Mouse (Mus musculus) limb, embryonic 10.5 days (tissue): ENCODE data around the gene Zfp266. TPM values are rescaled to one million over a fixed set of nuclear protein-coding genes. Genes with fewer than 3 reads are reported as not detected.
"Not testable (repeated sequence)": the region's sequence is repeated elsewhere in the genome, so short reads cannot be mapped to it uniquely, and the experiment has no call there.

Experiments used
- DNase-seq: peaks from one replicate; pipeline ENCODE4 v3.0.0-alpha.2; 2017; ENCODE audit warnings: low spot score
- H3K27ac ChIP-seq: fragments of 300-500 bp; sonication (generic); 2 replicates; pipeline ENCODE4 v1.5.1; 2016; ENCODE audit warnings: mild to moderate bottlenecking
- H3K27me3 ChIP-seq: fragments of 300-500 bp; sonication (generic); 2 replicates; pipeline ENCODE4 v1.6.1; 2016; ENCODE audit warnings: low read depth, mild to moderate bottlenecking; ENCODE audit not compliant: poor library complexity, severe bottlenecking
- H3K36me3 ChIP-seq: fragments of 300-500 bp; sonication (generic); 2 replicates; pipeline ENCODE4 v1.6.1; 2016; ENCODE audit warnings: mild to moderate bottlenecking, moderate library complexity
- H3K4me1 ChIP-seq: fragments of 300-500 bp; sonication (generic); 2 replicates; pipeline ENCODE4 v1.6.1; 2016
- H3K4me3 ChIP-seq: fragments of 300-500 bp; sonication (generic); 2 replicates; pipeline ENCODE4 v1.5.1; 2016; ENCODE audit warnings: mild to moderate bottlenecking, moderate library complexity
- H3K9me3 ChIP-seq: fragments of 300-500 bp; sonication (generic); replicated peaks from 2 replicates; pipeline ENCODE4 v1.6.1; 2016; ENCODE audit warnings: mild to moderate bottlenecking
- WGBS: fragments of 180-500 bp; shearing (Covaris S2); methylation state at CpG from one replicate; pipeline ENCODE4 v1.1.7; 2016; 5-methylcytosine and 5-hydroxymethylcytosine counted together
- polyA plus RNA-seq: library from polyadenylated mRNA; unstranded; fragments of >200 nt; fragmentation: Nextera tagmentation; extraction: Ambion mirVana; gene quantifications from 2 replicates; pipeline ENCODE4 v1.2.1, GENCODE M21; 2016

Zfp266 gene
- 128 and 162 TPM in 2 replicates for polyA plus RNA-seq

- WGBS, result under 1% methylated on average over 46 of the region's 46 CpGs
- H3K9me3 ChIP-seq, result no peaks in the 10 kb centered on the region
- DNase-seq, result peak; percentile 95
Measured at GRCm38 (mm10) chr9:20521306-20521957, at the start of gene Zfp266. Gene Zfp266, minus strand, starts transcription at chr9:20521417.

GRCm38 (mm10) chr9:20565326-20566030 lies 44.3 kb upstream of the Zfp266 start:
- not testable (repeated sequence) for H3K27me3 ChIP-seq, H3K36me3 ChIP-seq, DNase-seq, H3K9me3 ChIP-seq, H3K27ac ChIP-seq, H3K4me1 ChIP-seq, H3K4me3 ChIP-seq
- WGBS, result 67% methylated on average over 3 of the region's 3 CpGs

More at GRCm38 (mm10) chr9:20521306-20521957, at the start of gene Zfp266:
- peaks cover 30% of the 10 kb centered on the region for H3K36me3 ChIP-seq
- no peaks in the 10 kb centered on the region for H3K27me3 ChIP-seq
- peak within 1 kb of the TSS; percentile 95 for H3K4me3 ChIP-seq
- H3K27ac ChIP-seq, result peak within 1 kb of the TSS; percentile 99
- peaks cover 18% of the 10 kb centered on the region for H3K4me1 ChIP-seq

DNA sequence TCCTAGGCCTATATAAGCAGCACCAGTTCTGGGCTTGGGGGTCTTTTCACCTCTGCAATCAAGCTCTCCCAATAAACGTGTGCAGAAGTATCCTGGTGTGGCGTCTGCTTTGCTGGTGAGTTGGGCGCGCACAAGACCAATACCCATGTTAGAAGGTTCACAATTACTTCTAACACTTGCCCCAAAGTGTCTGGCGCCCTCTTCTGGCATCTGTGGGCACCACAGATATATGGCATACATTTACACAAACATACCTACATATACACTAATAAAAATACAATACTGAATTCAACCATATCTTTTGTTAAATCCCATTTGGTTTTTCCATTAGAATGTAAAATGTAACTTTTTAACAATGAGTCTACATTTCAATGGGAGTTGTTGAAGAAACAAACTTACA lies 41.0 kb upstream of the Zfp266 start:
- no peak for DNase-seq
- Histone ChIP-seq H3K9me3 (no peaks in the 10 kb centered on the region), H3K27me3 (no peaks in the 10 kb centered on the region), H3K4me3 (no peak overlapping the region), H3K4me1 (no peaks in the 10 kb centered on the region), H3K36me3 (no peaks in the 10 kb centered on the region), H3K27ac (no peak overlapping the region)
- 84% methylated on average over 5 of the region's 5 CpGs for WGBS

- H3K27me3 ChIP-seq, result no peaks in the 10 kb centered on the region
- no peak overlapping the region for H3K27ac ChIP-seq
- H3K4me1 ChIP-seq, result no peaks in the 10 kb centered on the region
- no peak overlapping the region for H3K4me3 ChIP-seq
- no peaks in the 10 kb centered on the region for H3K36me3 ChIP-seq
- no peak for DNase-seq
- 69% methylated on average over 1 of the region's 1 CpGs for WGBS
- no peaks in the 10 kb centered on the region for H3K9me3 ChIP-seq
Measured at GRCm38 (mm10) chr9:20552698-20553097, 31.5 kb upstream of the Zfp266 start.

- no peak for DNase-seq
- H3K4me3 ChIP-seq, result no peak overlapping the region
- no peaks in the 10 kb centered on the region for H3K27me3 ChIP-seq
- no peak overlapping the region for H3K27ac ChIP-seq
- H3K4me1 ChIP-seq, result no peaks in the 10 kb centered on the region
- H3K36me3 ChIP-seq, result no peaks in the 10 kb centered on the region
- H3K9me3 ChIP-seq, result no peaks in the 10 kb centered on the region
- WGBS, result 60% methylated on average over 5 of the region's 5 CpGs
Measured at GRCm38 (mm10) chr9:20551781-20552275, 30.6 kb upstream of the Zfp266 start.

- 23% methylated on average over 8 of the region's 8 CpGs for whole genome bisulfite sequencing
- DNase-seq, result no peak
- H3K27me3 ChIP-seq, result no peaks in the 10 kb centered on the region
Measured at GRCm38 (mm10) chr9:20545151-20545550, 23.9 kb upstream of the Zfp266 start.

DNA sequence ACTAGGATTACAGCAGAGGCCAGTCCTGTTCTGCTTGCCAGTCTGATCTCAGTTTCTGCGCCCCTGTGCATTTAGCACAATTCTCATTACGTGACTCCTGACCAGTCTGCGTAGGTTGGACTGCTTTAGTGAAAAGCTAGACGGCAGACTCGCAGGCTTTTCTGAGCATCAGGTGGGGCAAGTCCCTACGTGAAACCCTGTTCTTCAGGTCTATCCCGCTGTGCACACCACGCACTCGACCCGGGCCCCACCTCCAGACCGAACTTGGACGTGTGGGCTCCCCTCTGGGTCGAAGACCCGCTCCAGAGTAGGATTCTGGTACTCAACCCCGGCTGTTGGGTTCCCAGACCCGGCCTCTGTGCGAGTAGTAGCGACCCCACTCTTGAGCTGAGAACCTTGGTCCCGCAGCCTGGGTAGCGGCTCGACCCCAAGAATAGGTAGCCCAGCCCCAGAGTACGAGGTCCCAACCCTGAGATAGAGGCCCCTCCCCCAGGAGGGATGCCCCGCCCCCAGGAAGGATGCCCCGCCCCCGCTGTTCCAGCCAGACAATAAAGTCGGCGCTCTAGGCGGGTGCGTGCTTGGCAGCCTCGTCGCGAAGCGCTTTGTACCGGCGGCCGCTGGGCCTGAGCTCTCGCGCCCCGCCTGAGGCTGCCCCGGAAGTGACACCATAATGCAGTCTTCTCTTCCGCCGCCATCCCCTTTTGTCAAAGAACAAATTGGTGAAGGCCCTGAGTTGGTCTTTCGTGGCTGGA lies 23.0 kb upstream of the Zfp266 start:
- WGBS, result 2% methylated on average over 43 of the region's 43 CpGs
- H3K36me3 ChIP-seq, result no peaks in the 10 kb centered on the region
- DNase-seq, result peak; percentile 95
- no peaks in the 10 kb centered on the region for H3K9me3 ChIP-seq
- H3K27me3 ChIP-seq, result 0 out of 2 replicates have a peak, but pooled peaks cover 1% of the 10 kb centered on the region
- H3K27ac ChIP-seq, result peak overlapping the region; percentile 93
- peaks cover 17% of the 10 kb centered on the region for H3K4me1 ChIP-seq
- peak overlapping the region; percentile 58 for H3K4me3 ChIP-seq

More at GRCm38 (mm10) chr9:20545151-20545550, 23.9 kb upstream of the Zfp266 start:
- Histone ChIP-seq H3K9me3 (no peaks in the 10 kb centered on the region), H3K4me1 (peaks cover 17% of the 10 kb centered on the region), H3K27ac (peak overlapping the region; percentile 93), H3K36me3 (no peaks in the 10 kb centered on the region), H3K4me3 (peak overlapping the region; percentile 58)

DNA sequence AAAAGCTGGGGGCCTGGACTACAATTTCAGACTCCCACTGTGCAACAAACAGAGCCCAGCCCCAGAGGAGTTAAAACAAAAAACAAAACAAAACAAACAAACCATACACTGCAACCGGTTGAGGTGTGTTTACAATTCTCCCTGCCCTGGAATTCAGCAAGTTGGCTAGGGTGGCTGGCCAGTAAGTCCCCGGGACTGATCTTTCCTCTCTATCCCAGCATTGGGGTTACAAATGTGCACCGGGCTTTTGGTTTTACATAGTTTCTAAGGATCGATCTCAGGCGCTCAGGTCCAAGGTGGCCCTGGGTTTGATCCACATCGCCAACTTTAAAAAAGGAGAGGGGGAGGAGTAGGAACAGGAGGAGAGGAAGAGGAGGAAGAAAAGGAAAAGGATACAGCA lies 22.3 kb upstream of the Zfp266 start:
- Histone ChIP-seq H3K36me3 (no peaks in the 10 kb centered on the region), H3K4me1 (peaks cover 17% of the 10 kb centered on the region), H3K27ac (peak overlapping the region; percentile 93; the same call in 1 of the 2 replicates), H3K9me3 (no peaks in the 10 kb centered on the region), H3K4me3 (no peak overlapping the region), H3K27me3 (0 out of 2 replicates have a peak, but pooled peaks cover 4% of the 10 kb centered on the region)
- 29% methylated on average over 6 of the region's 6 CpGs for WGBS
- DNase-seq, result no peak

GRCm38 (mm10) chr9:20536598-20536997 lies 15.4 kb upstream of the Zfp266 start:
- no peaks in the 10 kb centered on the region for H3K4me1 ChIP-seq

DNA sequence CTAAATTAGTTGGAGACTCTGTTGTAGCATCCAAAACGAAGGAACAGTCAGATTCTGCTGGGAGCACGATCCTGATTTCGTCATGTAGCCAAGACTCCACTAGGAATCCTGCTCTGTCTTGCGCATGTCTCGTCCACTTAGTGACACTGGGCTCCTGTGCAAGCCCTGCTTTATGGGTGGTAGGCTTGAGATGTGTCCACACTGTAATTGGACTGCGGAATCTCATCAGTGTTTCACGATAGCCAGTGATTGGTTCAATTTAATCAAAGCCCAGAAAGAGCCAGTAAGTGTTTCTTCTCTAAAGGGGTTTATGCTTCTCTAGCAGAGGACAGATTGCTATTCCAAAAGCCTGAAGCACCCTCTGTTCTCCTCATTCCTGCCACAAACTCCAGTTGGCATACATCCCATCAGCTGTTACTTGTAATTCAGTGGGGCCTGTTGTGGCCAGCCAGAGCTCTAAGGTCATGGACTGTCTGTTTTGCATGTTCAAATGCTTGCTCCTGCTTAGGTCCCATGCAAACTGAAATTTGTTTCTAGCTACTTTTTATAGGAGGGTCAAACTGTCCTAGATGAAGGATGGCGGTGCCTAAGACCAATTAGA lies 13.2 kb upstream of the Zfp266 start:
- H3K4me3 ChIP-seq, result no peak overlapping the region
- no peaks in the 10 kb centered on the region for H3K4me1 ChIP-seq
- H3K27me3 ChIP-seq, result 0 out of 2 replicates have a peak, but pooled peaks cover 4% of the 10 kb centered on the region
- H3K36me3 ChIP-seq, result no peaks in the 10 kb centered on the region
- H3K27ac ChIP-seq, result no peak overlapping the region
- H3K9me3 ChIP-seq, result no peaks in the 10 kb centered on the region
- DNase-seq, result no peak
- 79% methylated on average over 8 of the region's 8 CpGs for WGBS

More at GRCm38 (mm10) chr9:20536598-20536997, 15.4 kb upstream of the Zfp266 start:
- H3K27me3 ChIP-seq, result 0 out of 2 replicates have a peak, but pooled peaks cover 4% of the 10 kb centered on the region
- WGBS, result 86% methylated on average over 2 of the region's 2 CpGs
- no peaks in the 10 kb centered on the region for H3K9me3 ChIP-seq
- H3K27ac ChIP-seq, result no peak overlapping the region
- no peak for DNase-seq
- H3K4me3 ChIP-seq, result no peak overlapping the region
- H3K36me3 ChIP-seq, result no peaks in the 10 kb centered on the region

DNA sequence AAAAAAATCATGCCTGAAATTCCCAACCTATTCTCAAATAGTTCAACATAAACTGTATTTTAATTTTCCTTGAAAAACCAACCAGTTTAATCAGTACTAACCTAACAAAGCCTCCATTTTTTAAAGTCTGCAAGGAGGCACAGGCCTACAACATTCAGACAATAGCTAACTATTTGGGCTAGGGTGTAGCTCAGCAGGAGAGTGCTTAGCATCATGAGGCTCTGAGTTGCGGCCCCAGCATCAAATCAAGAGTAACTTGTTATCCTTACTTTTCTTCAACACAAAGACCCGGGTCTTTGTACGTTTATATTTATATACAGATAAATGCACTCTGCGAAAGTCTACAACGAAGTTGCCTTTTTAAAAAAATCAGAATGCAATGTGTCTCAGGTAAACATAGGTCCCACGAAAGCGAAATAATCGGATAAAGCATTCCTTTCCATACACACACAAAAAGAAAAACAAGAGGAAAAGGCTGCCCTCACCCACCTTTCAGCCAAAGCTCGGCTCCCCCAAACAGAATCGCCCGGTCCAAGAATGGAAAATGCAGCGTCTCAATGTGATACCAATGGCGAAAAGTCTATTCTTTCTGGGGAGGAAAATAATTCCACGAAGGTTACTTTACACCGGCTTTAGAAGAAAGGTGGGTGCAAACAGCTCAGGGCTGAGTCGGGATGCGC lies 546 bp downstream of the Zfp266 start:
- no peaks in the 10 kb centered on the region for H3K27me3 ChIP-seq
- peaks cover 38% of the 10 kb centered on the region for H3K36me3 ChIP-seq
- WGBS, result under 1% methylated on average over 17 of the region's 17 CpGs
- DNase-seq, result no peak
- H3K27ac ChIP-seq, result peak overlapping the region; percentile 99
- no peaks in the 10 kb centered on the region for H3K9me3 ChIP-seq
- H3K4me1 ChIP-seq, result peaks cover 18% of the 10 kb centered on the region
- peak overlapping the region; percentile 95 for H3K4me3 ChIP-seq

DNA sequence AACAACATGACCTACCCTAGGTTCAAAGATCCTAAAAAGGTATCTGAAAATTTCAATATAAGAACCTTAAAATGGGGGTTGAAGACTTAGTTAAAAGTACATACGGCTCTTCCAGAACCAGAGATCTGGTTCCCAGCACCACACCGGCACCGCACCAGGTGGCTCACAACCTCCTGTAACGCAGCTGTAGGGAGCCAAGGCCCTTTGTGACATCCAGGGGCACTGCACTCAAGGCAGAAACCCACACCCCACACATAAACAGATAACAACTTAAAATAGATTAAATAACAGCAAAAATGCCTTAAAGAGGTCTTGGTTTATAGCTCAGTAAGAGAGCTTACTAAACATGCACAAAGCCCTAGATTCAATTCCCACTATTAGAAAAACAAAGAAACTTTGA lies 1.3 kb downstream of the Zfp266 start:
- Histone ChIP-seq H3K4me3 (peak overlapping the region; percentile 95), H3K27me3 (no peaks in the 10 kb centered on the region), H3K4me1 (peaks cover 18% of the 10 kb centered on the region), H3K27ac (peak overlapping the region; percentile 99), H3K9me3 (no peaks in the 10 kb centered on the region), H3K36me3 (peaks cover 45% of the 10 kb centered on the region)
- 26% methylated on average over 4 of the region's 4 CpGs for WGBS
- peak; percentile 38 for DNase-seq
